Mouse (Mus musculus): ENCODE data around the gene Cldn3.
A peak's percentile ranks its signal among the peaks of the same experiment; 100 is the strongest.

Gene Cldn3

DNA sequence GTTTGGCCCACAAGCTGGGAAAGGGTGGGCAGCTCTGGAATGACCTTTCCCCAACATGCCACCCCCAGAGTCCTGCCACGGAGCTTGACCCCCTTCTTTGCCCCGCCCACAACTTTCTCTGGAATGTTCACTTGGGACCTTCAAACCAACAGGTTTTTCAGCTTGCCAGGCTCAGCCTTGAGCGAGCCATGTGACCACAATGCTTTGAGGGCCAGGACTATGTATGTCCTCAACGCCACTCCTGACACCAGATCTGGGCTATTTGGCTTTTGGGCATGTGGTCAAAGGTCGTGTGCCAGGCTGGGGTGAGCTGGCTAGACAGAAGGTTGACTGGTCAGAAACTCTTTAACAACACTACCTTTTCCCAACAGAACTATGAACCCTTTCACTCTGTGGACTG, 16.1 kb downstream of the Cldn3 start:
- DNase-seq (ENCODE audit: low spot score in 2 of 2) = no peak

- peak in 1 of 2 experiments; percentile 44 for DNase-seq (ENCODE audit: low spot score in 2 of 2)
These were observed 22.0 kb downstream of the Cldn3 start for GRCm38 (mm10) chr5:135007802-135008571.

- DNase-seq (ENCODE audit: low spot score in 2 of 2) = peak; percentile 99
These were observed 22.9 kb downstream of the Cldn3 start, which contains the start of gene Abhd11 for GRCm38 (mm10) chr5:135008671-135009589. Gene Abhd11 (plus strand): TSS chr5:135009152.

GRCm38 (mm10) chr5:135009590-135010319, 23.7 kb downstream of the Cldn3 start:
- DNase-seq (ENCODE audit: low spot score in 2 of 2) = peak; percentile 92 to 93

GRCm38 (mm10) chr5:135010320-135010709, 24.3 kb downstream of the Cldn3 start:
- DNase-seq (ENCODE audit: low spot score in 2 of 2) = no peak

GRCm38 (mm10) chr5:135010841-135011743, 25.1 kb downstream of the Cldn3 start:
- no peak for DNase-seq (ENCODE audit: low spot score in 2 of 2)

DNA sequence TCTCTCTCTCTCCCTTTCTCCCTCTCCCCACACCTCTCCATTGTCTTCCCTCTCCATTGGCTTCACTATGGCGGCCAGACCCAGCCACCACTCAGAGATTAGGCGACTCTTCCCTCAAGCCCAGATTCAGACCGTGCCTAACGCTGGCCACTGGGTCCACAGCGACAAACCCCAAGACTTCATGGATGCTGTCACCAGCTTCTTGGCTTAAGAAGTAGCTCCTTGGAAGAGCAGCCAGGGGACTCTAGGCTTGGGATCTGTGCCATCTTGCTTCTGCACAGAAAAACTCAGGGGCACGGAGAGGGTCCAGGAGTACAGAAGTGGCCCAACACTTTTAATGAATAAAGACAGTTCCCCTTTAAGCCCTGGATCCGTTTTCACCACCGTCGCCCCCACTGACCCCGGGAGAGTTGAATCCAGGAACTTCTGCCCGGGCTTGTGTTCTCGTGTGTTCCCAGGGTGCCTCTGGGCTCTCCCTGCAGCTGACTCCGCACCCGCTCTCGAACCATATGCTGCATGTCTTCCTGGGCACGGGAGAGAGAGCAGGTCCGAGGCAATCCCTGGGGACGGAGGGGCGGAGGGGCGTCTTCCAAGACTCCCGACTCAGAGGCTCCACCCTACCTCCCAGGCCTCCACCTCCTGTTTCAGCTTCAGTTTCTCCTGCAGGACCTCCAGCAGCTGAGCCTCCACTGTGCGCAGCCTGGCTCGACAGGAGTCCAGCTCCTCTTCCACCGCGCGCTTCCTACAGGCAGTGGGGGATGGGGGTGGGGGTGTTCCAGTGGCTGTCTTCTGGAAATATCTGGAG, 26.0 kb downstream of the Cldn3 start:
- peak in 1 of 2 experiments; percentile 27 for DNase-seq (ENCODE audit: low spot score in 2 of 2)

GRCm38 (mm10) chr5:135012671-135013441, 26.8 kb downstream of the Cldn3 start:
- DNase-seq (ENCODE audit: low spot score in 2 of 2) = peak; percentile 40 to 58

- peak; percentile 73 to 85 for DNase-seq (ENCODE audit: low spot score in 2 of 2)
These were observed 29.5 kb downstream of the Cldn3 start for GRCm38 (mm10) chr5:135015497-135015896.

DNA sequence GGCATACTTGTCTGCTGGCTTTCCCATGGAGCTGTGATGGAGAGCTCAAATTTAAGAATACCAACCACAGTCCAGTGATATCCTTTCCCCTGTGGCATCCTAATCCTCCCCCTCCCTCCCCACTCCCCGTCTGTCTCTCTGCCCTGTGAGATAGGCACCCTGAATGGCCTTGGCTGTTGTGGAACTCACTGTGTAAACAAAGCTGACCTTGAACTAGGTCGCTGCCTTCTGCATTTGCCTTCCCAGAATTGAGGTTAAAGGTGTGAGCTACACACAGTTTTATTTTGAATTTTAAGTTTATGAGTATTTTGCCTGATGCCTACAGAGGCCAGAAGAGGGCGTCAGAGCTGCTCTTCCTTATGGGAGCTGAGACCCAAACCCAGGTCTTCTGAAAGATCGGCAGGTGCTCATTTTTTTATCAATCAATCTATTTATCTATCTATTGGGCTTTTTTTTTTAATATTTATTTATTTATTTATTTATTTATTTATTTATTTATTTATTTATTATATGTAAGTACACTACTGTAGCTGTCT, 30.3 kb downstream of the Cldn3 start:
- no peak for DNase-seq (ENCODE audit: low spot score in 2 of 2)

- DNase-seq (ENCODE audit: low spot score in 2 of 2) = peak; percentile 50 to 66
These were observed 35.8 kb downstream of the Cldn3 start for GRCm38 (mm10) chr5:135021814-135022213.

DNA sequence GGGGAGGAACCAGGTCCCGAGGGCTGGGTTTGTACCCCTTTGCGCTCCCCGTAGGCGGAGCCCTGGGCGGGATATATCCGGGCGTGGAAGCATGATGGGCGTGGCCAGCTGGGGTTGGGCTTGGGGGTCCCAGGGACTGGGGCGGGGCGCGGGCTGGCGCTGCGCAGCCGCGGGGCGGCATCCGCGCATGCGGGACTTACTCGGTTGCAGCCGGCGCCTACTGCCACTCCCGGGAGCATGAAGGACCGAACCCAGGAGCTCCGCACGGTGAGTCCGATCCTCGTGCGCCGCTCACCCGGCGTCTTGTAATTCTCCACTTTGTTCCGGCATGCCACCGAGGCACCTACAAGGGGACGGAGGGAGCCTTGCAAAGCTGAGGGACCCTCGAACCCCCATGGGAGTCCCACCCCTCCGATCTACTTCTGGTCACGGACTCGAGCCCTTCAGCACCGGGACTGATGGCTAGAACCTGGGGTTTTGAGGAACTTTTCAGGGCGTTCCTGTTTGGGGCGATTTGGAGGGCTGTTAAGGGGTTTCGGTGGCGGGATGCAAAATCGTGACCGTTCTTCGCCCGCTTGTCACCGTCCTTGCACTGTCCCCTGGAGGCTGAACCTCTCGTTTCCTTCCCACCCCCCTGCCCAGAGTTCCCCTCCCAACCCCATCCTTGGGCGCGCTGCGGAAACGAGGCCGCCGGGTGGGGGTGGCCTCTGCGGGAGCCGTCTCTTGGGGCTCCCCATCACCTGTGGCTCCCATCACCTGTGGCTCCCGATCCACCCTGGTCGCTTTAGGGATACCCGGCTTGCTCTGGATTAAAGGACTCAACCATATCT, 37.5 kb downstream of the Cldn3 start, which contains the start of gene Stx1a:
Gene Stx1a (plus strand): TSS at position 139 of the 830 bp plus-strand sequence.
- peak; percentile 90 to 91 for DNase-seq (ENCODE audit: low spot score in 2 of 2)

DNA sequence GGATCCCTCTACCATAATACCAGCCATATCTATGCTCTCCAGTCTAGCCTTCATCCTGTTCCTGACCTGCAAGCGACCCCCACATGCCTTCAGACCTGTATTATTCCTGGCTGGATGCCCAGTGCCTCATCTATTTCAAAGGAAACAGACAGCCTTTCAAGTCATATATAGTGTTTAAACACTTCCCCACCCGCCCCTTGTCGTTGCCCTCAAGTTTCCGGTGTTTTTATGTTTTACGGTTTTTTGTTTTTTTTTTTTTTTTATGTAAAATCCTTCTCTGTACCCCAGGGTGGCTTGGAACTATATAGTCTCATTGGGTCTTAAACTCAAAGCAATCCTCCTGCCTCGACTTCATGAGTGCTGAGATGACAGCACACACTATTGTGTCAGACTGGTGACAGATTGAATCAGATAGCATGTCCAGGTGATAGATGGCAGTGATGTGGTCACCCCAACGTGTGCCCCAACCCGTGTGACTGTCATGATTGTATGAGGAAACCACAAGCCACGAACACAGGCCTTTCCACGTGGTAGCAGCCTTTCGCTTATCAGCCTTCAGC, 38.7 kb downstream of the Cldn3 start:
- no peak for DNase-seq (ENCODE audit: low spot score in 2 of 2)

DNA sequence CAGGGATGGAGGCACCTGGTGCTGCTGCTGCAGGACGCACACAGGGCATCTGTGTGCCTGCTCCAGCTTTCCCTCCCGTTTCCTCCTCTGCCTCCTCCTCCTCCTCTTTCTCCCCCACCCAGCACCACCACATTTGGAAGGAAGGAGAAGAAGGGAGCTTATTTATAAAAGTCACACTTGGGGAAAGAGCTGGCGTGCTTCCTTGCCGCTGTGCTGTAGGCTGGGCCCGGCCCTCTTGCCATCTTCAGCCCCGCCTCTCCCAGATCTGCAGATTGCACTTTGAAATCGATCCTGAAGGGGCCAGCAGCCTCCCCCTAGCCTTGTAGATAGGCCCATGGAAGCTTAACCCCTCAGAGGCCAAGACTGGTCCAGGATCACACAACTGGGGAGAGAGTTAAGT, 39.9 kb downstream of the Cldn3 start:
- no peak for DNase-seq (ENCODE audit: low spot score in 2 of 2)

DNA sequence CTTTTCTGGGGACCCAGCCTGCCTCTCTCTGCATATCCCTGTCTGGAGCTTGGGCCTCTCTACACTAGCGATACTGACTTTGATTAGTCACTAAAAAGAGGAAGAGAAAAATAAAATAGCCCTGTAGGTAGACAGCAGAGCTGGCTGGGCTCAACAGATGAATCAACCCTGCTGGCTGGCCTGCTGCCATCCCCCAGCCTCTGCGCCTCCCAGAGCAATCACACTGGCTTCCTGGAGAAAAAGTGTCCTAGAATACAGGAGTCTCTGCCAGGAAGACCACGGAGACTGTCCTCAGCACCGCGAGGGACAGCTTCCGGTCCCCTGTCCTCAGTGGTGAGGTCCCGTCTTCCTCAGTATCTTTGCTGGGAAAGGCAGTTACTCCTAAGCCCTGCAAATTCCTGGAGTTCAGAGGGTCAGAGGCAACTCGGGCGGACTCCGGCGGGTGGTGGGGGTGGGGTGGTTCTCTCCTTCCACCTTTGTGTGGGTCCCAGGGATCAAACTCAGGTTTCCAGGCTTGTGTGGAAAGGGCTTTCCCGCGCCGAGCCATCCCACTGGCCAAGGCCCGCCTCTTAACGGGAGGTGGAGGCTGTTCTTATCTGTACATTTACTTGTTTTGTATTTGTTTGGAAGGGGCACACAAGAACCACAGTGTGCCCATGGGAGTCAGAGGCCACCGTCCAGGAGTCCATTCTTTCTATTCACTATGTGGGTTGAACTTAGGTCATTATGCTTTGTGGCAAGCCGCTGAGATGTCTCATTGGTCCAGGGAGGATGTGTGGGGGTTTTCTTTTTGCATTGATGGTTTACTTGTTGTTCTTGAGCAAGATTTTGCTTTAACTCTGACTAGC, 43.2 kb downstream of the Cldn3 start:
- DNase-seq (ENCODE audit: low spot score in 2 of 2) = peak in 1 of 2 experiments; percentile 30

GRCm38 (mm10) chr5:135032581-135032980, 46.6 kb downstream of the Cldn3 start:
- DNase-seq (ENCODE audit: low spot score in 2 of 2) = no peak

GRCm38 (mm10) chr5:135034593-135034992, 48.6 kb downstream of the Cldn3 start:
- DNase-seq (ENCODE audit: low spot score in 2 of 2) = no peak
